Mouse (Mus musculus): ENCODE data around the gene 4930563M21Rik.
"Not testable (repeated sequence)": the region's sequence is repeated elsewhere in the genome, so short reads cannot be mapped to it uniquely, and the experiment has no call there.

4930563M21Rik gene

GRCm38 (mm10) chr9:56010450-56010849 lies at the start of gene 4930563M21Rik:
TSS of gene 4930563M21Rik (minus strand) at chr9:56010550.
- no peak for DNase-seq

- no peak for DNase-seq
These were observed 45.8 kb upstream of the 4930563M21Rik start for GRCm38 (mm10) chr9:56056147-56056546.

GRCm38 (mm10) chr9:56053796-56054195 lies 43.4 kb upstream of the 4930563M21Rik start:
- DNase-seq: no peak

- DNase-seq: no peak
These were observed 31.9 kb upstream of the 4930563M21Rik start for GRCm38 (mm10) chr9:56042181-56042621.

- peak; percentile 96 for DNase-seq
These were observed 31.2 kb upstream of the 4930563M21Rik start, which contains the start of gene Rcn2 for GRCm38 (mm10) chr9:56041372-56042180. TSS of gene Rcn2 (plus strand) at chr9:56041845.

GRCm38 (mm10) chr9:56032219-56032618 lies 21.9 kb upstream of the 4930563M21Rik start:
- DNase-seq: no peak

GRCm38 (mm10) chr9:56027292-56027691 lies 16.9 kb upstream of the 4930563M21Rik start:
- no peak for DNase-seq

- DNase-seq: no peak
These were observed 14.4 kb upstream of the 4930563M21Rik start for GRCm38 (mm10) chr9:56024772-56025171.

GRCm38 (mm10) chr9:56004679-56005078 lies 5.7 kb downstream of the 4930563M21Rik start:
- DNase-seq: not testable (repeated sequence)

- peak; percentile 46 for DNase-seq
These were observed 63.5 kb downstream of the 4930563M21Rik start for GRCm38 (mm10) chr9:55946819-55947218.

GRCm38 (mm10) chr9:55941356-55941755 lies 69.0 kb downstream of the 4930563M21Rik start:
- no peak for DNase-seq

GRCm38 (mm10) chr9:55938618-55938985 lies 71.7 kb downstream of the 4930563M21Rik start:
- DNase-seq: no peak

GRCm38 (mm10) chr9:55937664-55938617 lies 72.4 kb downstream of the 4930563M21Rik start, which contains the start of gene Scaper:
TSS of gene Scaper (minus strand) at chr9:55938119.
- peak; percentile 95 for DNase-seq

GRCm38 (mm10) chr9:55937224-55937663 lies 73.1 kb downstream of the 4930563M21Rik start:
- peak; percentile 6 for DNase-seq

- no peak for DNase-seq
These were observed 77.9 kb downstream of the 4930563M21Rik start for GRCm38 (mm10) chr9:55932482-55932881.

GRCm38 (mm10) chr9:55918579-55918978 lies 91.8 kb downstream of the 4930563M21Rik start:
- DNase-seq: no peak

GRCm38 (mm10) chr9:55916751-55917150 lies 93.6 kb downstream of the 4930563M21Rik start:
- no peak for DNase-seq

All from kidney, postnatal 10 days (tissue).